Mouse (Mus musculus): ENCODE measurements around the gene Vps37d. TPM values are rescaled to one million over a fixed set of nuclear protein-coding genes. Genes with fewer than 3 reads are reported as not detected.

Vps37d gene
- polyA plus RNA-seq, 1 experiment from 2014 or later, result 31.9 TPM

Other genes starting within 250 kb of the Vps37d start
- not detected in 2 replicates for gene Tmem270, start 171.5 kb downstream of the Vps37d start, polyA plus RNA-seq (2015; fragmentation: Nextera tagmentation; extraction: Ambion mirVana)
- gene Cldn13, start 162.7 kb downstream of the Vps37d start, polyA plus RNA-seq (2015; fragmentation: Nextera tagmentation; extraction: Ambion mirVana), result 0.31 TPM in 1 of 2 replicates, not detected in the other
- gene Mettl27, start 145.9 kb downstream of the Vps37d start, polyA plus RNA-seq (2015; fragmentation: Nextera tagmentation; extraction: Ambion mirVana), result 5.4 and 6.7 TPM in 2 replicates
- gene Cldn4, start 131.3 kb downstream of the Vps37d start, polyA plus RNA-seq (2015; fragmentation: Nextera tagmentation; extraction: Ambion mirVana), result not detected in 2 replicates
- 2.3 and 2.8 TPM in 2 replicates for gene Cldn3, start 92.1 kb downstream of the Vps37d start, polyA plus RNA-seq (2015; fragmentation: Nextera tagmentation; extraction: Ambion mirVana)
- 64.6 and 65.0 TPM in 2 replicates for gene Abhd11, start 69.1 kb downstream of the Vps37d start, polyA plus RNA-seq (2015; fragmentation: Nextera tagmentation; extraction: Ambion mirVana)
- gene Stx1a, start 54.8 kb downstream of the Vps37d start, polyA plus RNA-seq (2015; fragmentation: Nextera tagmentation; extraction: Ambion mirVana), result 78.4 and 78.9 TPM in 2 replicates
- 37.4 and 38.8 TPM in 2 replicates for gene Dnajc30, start 14.1 kb downstream of the Vps37d start, polyA plus RNA-seq (2015; fragmentation: Nextera tagmentation; extraction: Ambion mirVana)
- gene Bud23, start 13.3 kb downstream of the Vps37d start, polyA plus RNA-seq (2015; fragmentation: Nextera tagmentation; extraction: Ambion mirVana), result 79.1 and 93.5 TPM in 2 replicates
- gene Mlxipl, start 11.6 kb upstream of the Vps37d start, polyA plus RNA-seq (2015; fragmentation: Nextera tagmentation; extraction: Ambion mirVana), result 0.41 and 0.71 TPM in 2 replicates
- gene Tbl2, start 71.4 kb upstream of the Vps37d start, polyA plus RNA-seq (2015; fragmentation: Nextera tagmentation; extraction: Ambion mirVana), result 14.9 and 16.7 TPM in 2 replicates
- 45.3 and 52.1 TPM in 2 replicates for gene Bcl7b, start 90.0 kb upstream of the Vps37d start, polyA plus RNA-seq (2015; fragmentation: Nextera tagmentation; extraction: Ambion mirVana)
- 35.9 and 38.1 TPM in 2 replicates for gene Baz1b, start 109.0 kb upstream of the Vps37d start, polyA plus RNA-seq (2015; fragmentation: Nextera tagmentation; extraction: Ambion mirVana)
- gene Fzd9, start 173.0 kb upstream of the Vps37d start, polyA plus RNA-seq (2015; fragmentation: Nextera tagmentation; extraction: Ambion mirVana), result 12.3 and 14.3 TPM in 2 replicates

All from hindbrain, embryonic 13.5 days (tissue).